Mouse (Mus musculus) lung, postnatal 10 days (tissue): ENCODE measurements around the gene Ryr1.

Experiments
- DNase-seq: peaks from one replicate; pipeline ENCODE4 v3.0.0; 2021

Ryr1 gene

DNA sequence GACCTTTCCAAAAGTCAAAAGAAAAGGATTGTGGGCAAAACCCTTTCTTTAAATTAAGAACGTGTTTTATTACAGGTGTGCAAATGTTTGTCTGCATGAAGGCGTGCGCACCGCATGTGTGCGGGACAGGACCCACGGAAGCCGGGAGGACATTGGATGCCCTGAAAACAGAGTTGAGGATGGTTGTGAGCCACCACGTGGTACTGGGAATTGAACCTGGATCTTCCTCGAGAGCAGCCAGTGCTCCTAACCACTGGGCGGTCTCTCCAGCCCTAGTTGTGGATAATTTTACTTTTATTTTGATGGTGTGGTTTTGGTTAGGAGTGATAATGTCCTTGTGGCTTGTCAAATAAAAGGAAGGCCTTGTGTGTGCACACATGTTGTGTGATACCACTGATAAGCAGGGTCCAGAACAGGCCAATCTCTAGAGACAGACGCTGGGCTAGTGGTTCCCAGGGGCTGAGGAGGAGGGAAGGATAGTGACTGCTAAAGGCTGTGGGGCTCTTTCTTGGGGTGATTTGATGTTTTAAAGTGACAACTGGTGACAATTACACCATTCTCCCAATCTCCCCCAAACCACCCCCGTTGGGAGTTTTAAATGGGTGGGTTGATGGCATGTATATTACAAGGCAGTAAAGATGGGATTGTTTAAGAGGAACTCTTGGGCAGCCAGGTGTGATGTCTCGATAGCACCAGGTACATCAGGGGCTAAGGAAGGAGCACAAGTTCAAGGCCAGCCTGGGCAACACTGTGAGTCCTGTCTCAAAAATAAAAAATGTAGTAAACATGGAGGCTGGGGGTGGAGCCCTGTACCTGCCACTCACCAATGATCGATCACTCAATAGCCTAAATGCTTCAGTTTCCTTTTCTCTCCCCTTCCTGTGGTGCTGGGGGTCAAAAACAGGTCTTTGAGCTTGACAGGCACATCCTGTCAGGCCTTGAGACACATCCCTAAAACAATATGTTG is 95.0 kb downstream of the Ryr1 start:
- DNase-seq = no peak

DNA sequence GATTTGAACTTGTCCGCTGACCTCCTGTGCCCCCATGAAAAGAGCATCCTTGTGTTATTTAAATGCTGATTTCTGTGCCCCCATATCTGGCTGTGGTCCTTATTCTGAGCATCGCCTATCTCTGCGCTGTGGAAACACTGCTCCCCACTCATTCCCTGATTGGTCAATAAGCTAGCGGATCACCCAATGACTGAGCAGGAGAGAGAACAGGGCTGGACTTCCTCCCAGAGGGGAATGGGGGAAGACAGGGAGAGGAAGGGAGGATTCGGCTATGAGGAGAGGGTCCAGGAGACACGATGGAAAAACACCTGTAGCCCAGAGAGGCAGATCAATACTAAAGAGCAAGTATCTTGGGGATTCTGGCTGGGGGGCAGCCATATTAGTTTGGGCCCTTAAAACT is 96.2 kb downstream of the Ryr1 start:
- no peak for DNase-seq

DNA sequence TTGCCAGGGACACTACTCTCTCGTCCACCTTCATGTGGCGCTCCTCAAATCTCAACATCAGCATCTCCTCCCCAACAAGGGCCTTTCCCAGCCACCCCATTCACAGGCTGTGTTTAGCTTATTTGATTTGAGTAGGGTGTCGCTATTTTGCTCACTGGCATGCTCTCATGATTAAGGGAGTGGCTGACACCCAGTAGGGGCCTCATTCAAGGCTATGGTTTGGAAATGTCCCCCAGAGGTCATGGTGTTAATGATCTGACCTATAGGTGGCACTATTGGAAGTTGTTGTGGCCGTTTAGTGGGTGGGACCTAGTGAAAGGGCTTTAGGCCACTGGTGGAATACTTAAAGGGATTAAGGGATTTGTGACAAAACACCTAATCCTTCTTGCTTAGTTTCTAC is 98.2 kb downstream of the Ryr1 start:
- DNase-seq = no peak

DNA sequence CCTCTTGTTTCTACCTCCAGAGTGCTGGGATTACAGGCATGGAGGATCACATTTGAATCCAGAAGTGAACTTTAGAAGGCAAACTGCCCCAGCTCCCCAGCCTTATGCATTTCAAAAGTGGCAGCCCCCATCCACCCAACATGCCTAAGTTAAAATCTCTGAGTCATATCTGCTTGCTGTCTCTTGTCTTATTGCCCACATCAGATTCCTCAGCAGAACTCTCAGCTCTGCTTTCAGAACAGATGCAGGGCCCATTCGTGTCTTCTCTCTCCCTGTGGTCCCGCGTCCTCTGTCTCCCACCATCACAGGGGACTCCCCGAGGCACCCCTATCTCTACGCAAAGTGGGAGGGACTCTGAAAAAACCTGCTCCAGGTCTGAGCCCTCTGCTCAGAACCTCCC is 98.8 kb downstream of the Ryr1 start:
- DNase-seq = no peak

DNA sequence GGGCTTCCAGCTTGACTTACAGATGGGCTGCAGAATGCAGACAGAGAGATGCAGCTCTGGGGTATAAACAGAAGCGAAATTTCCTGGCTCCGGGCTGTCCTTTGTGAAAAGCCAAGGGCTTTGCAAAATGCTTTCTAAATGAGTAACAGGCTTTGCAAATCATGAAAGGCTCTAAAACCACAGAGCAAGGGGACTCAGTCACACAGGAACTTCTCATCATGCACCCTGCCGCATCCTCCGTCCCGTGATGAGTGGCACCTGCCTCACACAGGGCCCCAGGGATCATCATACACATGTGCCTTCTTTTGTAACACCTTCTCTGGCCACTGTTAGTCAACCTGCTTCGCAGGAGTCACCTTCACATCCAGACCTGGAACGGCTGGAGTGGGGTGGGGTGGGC is 99.4 kb downstream of the Ryr1 start:
- no peak for DNase-seq

DNA sequence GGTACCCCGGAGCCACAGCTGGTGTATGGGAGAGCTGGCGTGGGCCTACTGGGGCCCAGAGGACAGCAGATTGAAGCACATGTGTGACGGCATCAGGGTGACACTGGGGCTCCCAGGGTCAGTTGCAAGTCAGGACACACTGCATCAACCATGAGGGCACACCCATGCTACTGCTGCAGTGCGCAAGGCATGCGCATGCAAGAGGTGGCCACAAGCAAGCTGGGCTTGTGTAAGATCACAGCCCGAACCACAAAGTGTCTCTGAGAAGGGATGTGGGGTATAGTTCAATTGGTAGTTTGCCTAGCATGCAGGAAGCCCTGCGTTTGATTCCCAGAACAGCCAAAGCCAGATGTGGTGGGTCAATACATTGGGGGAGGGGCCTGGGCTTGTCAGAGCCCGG is 101.5 kb downstream of the Ryr1 start:
- DNase-seq = no peak

DNA sequence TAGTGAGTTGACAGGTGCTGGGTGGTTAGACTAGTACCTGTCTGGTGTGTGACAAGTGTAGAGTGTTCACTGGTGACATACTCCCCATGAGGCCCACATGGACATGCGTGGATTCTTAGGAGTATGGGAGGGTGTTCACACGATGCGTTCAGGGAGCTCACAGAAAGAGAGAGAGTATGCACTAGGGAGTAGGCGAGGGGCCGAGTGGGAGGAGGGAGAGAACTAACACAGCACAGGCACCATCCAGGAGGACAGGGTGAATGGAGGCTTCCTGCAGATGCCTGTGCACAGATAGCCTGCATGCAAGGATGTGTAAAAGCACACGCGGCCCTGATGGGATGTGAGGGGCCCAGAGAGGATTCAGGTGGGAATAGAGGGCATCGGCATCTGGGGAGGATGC is 102.5 kb downstream of the Ryr1 start:
- no peak for DNase-seq

DNA sequence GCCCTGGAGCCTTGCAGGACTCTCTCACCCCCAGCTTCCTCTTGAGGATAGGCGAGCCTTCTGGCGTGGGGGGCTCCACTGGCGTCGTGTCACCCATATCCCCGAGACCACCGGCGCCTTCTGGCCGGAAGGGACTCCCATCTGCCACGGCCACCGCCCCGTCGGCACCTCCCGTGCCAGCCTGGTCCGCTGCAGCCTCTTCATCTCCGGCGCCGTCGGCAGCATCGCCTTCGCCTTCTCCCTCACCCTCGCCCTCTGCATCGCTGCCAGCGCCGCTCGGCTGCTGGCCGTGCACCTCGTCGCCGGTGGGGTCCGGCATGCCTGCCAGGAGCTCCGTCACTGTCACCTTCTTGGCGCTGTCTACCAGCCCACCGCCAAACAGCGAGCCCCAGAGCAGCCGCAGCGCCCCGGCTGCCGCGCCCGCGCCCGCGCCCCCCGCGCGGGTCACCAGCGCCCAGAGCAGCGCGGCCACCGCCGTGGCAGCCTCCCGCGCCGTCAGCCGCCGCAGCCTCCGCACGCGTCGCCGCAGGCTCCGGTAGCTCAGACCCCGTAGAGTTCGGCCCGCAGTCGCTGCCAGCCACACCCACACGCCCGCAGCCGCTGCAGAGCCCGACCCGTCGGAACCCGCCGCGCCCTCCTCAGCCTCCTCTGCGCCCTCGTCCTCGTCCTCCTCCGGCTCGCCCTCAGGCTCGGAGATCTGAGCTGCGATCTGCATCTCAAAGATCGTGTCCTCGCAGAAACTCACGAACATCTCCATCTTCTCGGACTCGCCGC is 105.3 kb downstream of the Ryr1 start:
- no peak for DNase-seq

DNA sequence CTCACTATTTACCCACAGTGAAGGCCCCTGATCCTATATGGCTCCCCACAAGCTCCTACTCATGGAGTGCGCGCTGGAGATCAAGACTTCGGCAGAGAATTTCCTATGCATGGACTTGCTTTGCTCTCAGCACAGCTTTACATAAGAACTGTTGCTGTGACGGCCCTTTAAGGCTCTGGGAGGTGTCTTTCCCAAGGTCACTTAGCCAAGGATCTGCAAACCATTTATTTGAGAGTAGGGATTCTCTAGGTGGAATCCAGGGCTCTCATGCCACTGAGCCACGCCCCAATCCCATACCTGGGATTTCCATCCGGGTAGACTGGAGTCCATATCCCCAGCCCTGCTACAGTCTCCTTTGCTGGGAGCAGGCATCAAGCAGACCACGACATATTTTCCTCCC is 107.8 kb downstream of the Ryr1 start:
- DNase-seq = no peak

DNA sequence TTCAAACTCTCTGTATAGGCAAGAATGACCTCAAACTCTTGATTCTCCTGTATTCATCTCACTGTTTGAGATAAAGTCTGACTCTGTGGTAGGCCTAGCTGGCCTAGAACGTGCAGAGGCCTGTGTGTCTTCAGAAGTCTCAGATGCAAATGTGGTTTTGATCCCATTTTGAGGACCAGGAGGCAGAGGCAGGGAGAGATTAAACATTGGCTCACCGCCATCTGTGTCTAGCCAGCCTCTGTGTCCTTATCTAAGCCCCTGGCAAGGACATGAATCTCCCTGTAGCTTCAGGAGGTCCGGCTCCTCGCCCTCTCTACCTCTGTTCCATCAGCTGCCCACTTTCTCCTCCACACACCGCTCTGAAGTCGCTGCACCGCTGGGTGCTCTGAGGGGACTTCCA is 108.5 kb downstream of the Ryr1 start:
- no peak for DNase-seq

DNA sequence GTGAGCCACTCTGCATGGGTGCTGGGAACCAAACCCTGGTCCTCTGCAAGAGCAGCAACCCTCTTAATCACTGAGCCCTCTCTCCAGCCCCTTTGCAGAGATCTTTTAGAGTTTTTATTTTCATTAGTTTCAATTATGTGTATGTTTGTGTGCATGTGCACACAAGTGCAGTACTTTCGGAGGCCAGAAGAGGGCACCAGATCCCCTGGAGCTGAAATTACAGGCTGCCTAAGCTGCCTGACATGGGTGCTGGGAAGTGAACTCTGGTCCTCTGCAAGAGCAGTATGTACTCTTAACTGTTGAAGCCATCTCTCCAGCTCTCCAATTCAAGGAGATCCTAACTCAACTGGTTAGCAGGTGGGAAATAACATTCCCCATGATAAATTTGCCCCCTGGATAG is 110.0 kb downstream of the Ryr1 start:
- no peak for DNase-seq

DNA sequence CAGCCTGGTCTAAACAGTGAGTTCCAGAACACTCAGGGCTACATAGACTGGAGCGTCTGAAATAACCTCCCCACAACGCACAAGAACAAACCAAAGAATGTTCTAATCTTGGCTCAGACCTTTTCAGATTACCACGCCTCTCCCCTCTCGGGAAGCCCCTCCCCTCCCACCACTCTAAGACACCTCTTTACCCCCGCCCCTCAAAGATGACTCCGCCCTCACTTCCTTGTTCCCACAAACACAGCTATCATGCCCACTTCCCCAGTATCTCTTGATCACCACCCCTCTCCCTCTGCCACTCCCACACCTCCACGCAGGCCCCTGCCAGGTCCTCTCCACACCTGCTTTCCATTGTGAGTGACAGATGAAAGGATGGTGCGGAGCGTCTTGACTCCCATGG is 116.3 kb downstream of the Ryr1 start:
- peak; percentile 31 for DNase-seq

DNA sequence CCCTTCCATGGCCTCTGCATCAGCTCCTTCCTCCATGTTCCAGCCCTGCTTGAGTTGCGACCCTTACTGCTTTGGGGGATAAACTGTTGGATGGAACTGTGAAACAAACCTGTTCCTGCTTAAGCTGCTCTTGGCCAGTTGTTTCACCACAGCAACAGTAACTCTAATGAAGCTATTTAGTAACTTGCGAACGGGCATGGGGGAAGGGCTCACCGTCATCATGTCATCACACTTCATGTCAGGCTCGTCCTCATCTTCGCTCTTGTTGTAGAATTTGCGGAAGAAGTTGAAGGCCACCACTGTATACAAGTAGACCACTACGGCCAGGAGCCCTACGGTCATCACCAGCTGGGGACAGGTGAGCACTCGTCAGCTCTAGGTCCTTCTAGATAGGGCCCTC is 116.8 kb downstream of the Ryr1 start:
- DNase-seq = no peak

DNA sequence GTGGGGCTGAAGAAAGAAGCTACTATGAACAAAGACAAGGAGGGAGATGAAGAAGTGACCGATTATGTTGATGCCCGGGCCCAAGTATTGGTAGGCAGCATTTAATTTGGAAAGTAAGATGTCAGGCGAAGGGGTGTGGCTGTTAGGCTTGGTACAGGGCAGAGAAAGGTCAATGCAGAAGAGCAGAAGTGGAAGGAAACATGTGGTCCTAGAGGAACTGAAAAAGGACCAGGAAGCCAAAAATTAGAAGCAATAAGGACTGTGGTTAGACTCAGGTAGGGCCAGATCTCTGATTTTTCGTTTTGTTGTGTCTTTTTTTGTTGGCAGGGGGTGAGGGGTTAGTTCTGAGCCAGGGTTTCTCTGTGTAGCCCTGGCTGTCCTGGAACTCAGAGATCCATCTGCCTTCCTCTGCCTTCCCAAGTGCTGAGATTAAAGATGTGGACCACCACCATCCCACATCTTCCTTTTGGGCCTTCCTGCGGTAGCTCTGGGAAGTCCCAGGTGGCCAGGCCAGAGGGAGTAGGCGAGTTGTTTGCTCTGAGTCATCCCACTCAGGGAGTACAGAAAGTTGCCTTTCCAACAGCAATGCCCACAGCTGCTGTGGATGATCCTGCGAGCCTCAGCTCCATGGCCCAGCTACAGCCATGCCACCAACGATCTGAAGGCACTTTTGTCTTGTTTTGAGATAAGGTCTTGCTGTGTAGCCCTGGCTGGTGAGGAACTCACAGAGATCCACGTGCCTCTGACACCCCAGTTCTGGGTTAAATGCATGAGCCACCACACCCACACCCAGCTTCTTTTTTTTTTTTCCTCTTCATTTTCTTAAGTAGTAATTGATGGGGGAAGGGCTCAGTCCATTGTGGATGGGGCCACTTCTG is 117.5 kb downstream of the Ryr1 start:
- DNase-seq = no peak

DNA sequence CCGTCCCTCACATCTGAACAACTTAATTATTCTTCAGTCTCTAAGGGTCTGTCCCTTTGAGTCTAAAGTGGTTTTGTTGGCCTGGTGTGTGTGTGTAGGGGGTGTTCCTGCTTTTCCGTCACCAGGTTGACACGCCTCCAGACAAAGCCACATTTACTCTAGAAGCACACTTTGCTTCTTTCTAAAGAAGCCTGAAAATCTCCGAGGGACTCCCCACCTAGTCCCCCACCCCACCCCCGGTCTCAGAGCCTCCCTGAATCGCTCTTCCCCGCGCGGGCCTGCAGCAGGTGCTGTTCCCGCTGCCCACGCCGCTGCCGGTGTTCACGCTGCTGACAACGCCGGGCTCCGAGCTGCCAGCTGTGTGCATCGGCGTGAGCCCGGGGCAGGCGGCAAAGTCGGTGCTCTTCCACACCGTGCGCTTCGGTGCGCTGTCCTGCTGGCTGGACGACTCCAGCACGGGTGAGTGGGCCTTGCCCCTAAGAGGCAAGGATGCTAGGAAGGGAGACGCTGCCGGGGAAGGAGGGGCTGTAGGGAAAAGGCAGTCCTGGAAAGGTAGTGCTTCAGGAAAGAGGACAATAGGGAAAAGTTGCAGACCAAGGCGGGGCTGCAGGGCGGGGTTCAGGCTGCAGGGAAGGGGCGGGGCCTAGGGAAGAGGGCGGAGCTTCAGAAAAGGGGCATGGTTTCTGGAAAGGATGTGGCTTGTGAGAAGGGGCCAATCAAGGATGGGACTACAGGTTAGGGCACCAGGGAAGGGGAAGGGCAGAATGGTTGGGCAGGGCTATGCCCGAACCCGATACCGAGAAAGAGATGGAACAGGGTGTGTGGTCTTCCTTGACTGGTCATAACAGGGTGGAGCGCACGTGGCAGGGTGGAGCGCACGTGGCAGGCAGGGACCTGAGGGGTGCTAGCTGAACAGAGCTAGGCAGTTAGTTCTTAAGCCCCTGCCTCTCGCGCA is 124.1 kb downstream of the Ryr1 start:
- DNase-seq = peak; percentile 86

DNA sequence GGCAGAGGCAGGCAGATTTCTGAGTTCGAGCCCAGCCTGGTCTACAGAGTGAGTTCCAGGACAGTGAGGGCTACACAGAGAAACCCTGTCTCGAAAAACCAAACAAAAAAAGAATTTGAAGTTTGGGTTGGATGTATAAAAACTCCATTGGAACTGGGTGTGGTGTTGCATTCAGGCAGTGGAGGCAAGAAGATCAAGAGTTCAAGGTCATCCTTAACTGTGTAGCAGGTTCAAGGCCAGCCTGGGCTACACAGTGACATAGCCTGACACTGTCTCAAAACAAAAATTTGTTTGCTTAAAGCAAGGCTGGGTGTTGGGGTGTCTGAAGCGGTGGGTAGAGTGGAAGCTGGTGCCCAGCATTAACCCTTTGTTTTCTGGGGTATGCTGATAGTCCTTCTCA is 131.6 kb downstream of the Ryr1 start:
- DNase-seq = no peak

DNA sequence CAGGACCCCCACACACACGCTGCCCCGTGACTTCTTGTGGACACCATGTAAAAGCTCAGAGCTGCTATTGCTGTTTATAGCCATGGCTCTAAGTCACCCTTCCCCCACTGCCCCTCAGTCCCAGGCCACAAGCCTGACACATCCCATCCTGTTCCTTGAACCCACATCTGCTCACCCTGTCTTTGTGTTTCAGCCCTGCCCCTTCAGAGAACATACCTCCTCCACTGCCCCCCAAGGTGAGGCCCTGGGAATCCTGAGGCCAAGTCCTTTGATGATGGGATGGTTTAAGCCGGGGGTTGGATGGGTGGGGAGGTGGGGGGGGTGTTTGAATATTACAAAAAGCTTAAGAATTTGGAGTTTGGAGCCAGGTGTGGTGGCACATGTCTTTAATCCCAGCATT is 132.0 kb downstream of the Ryr1 start:
- DNase-seq = no peak

DNA sequence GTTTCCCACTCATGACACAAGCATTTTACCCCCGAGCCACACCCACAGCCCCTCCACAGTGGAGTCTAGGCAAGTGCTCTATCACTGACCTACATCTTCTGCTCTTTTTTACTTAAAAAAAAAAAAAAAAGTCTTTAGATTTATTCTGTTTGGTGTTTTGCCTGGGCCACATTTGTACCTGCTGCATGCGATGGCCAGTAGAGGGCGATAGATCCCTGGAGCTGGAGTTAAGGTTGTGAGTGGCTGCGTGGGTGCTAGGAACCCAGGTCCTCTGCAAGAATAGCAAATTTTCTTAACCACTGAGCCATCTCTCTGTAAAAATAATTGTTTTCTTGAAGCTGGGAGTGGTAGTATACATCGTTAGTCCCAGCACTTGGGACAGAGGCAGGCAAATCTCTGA is 133.4 kb downstream of the Ryr1 start:
- no peak for DNase-seq

DNA sequence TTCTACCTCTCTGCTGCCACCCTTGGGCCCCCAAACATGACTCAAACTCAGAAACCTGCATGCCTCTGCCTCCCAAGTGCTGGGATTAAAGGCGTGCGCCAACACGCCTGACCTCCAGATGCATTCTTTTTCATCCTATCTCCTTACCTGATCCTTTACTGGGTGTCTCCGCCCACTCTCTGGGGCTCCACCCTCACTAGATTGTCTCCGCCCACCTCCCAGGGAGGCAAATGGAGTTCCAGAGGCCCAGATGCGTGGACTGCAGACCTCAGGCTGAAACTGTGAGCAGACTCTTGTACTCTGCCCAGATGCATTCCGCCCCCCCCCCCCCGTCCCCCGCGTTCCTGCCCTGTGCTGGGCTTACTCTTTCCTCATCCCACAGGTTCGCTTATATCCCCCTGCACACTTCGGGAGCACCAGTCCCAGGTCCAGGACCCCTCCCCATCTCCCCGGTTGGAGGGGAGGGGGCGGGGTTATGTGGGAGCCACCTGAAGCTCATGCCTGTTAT is 134.2 kb downstream of the Ryr1 start:
- DNase-seq = no peak

DNA sequence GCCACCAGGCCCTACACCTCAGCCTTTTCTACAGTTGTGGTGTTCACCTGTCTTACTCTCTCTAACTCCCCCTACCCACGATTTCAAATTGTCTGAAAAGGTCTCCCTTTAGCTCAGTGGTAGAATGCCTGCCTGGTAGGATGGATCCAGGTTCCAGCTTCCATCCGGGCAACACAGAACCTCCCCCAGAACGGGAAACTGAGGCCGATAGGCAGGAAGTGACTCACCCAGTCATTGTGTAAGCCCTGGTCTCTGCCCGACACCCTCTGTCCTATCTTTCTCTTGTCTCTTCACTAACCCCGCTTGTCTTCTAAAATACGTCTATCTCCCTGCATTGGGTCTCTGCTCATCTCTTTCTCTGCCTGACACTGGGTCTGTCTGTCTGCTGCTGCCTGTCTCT is 139.8 kb downstream of the Ryr1 start:
- DNase-seq = no peak

DNA sequence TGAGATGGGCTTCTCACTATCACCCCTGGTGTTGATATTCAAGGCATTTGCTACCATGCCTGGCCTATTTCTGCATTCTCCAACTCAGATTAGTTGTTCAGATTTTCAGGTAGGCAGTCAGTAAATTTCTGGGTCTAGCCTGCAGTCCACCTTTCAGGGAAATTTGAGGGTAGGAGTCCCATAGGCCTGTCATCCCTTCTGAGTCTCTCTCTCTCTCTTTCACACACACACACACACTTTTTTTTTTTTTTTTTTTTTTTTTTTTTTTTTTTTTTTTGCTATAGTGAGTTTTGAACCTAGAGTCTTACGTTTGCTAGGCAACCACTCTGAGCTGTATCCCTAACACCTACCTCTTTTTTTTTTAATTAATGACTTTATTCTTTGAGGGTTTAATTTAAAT is 140.5 kb downstream of the Ryr1 start:
- DNase-seq = no peak

DNA sequence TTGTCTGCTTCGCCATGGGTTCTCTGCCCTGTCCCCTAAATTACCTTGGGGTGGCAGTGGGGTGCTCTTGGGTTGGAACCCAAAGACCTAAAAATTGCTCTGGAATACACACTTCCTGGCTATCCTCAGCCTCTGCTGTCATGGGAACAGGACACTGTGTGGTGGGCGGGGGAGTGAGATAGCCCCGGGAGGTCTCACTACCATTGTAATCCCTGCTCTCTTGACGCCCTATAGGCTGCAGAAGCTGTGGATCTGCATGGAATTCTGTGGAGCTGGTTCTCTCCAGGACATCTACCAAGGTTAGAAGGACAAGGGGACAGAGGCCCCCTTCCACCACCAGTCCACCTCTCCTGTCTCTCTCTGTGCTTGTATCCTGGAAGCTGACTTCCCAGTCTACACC is 141.1 kb downstream of the Ryr1 start:
- DNase-seq = no peak
